Mouse (Mus musculus) olfactory bulb, adult 2 months (tissue): Measurements from ENCODE around the gene Taf15.

Source experiments
- CTCF ChIP-seq: fragments of 200-500 bp; IDR thresholded peaks from 2 replicates; pipeline ENCODE4 v1.5.1; 2012; ENCODE audit warnings: low read depth, mild to moderate bottlenecking, low read length, moderate library complexity; ENCODE audit not compliant: insufficient read depth
- POLR2A ChIP-seq: fragments of 200-500 bp; IDR thresholded peaks from 2 replicates; pipeline ENCODE4 v1.6.1; 2012; ENCODE audit warnings: mild to moderate bottlenecking, low read depth, low read length, moderate library complexity; ENCODE audit not compliant: insufficient read depth

GRCm38 (mm10) chr11:83509521-83509920 is 36.6 kb downstream of the Taf15 start:
- no peak for TF ChIP-seq CTCF
- no peak for TF ChIP-seq POLR2A
